Mouse (Mus musculus): ENCODE data around the gene Ssr2.
"Not testable (repeated sequence)": the region's sequence is repeated elsewhere in the genome, so short reads cannot be mapped to it uniquely, and the experiment has no call there.

Ssr2 gene

GRCm38 (mm10) chr3:88593893-88594580, 18.4 kb downstream of the Ssr2 start:
- no peak for DNase-seq (ENCODE audit: extremely low spot score, low read depth, low spot score)

- not testable (repeated sequence) for DNase-seq (ENCODE audit: extremely low spot score, low read depth, low spot score)
Observed at GRCm38 (mm10) chr3:88596547-88596946, 20.9 kb downstream of the Ssr2 start.

GRCm38 (mm10) chr3:88602466-88602865, 26.8 kb downstream of the Ssr2 start:
- DNase-seq (ENCODE audit: extremely low spot score, low read depth, low spot score) = no peak

- DNase-seq (ENCODE audit: extremely low spot score, low read depth, low spot score) = no peak
Observed at GRCm38 (mm10) chr3:88603714-88604161, 28.1 kb downstream of the Ssr2 start.

GRCm38 (mm10) chr3:88604863-88605262, 29.2 kb downstream of the Ssr2 start:
- no peak for DNase-seq (ENCODE audit: extremely low spot score, low read depth, low spot score)

- DNase-seq (ENCODE audit: extremely low spot score, low read depth, low spot score) = not testable (repeated sequence)
Observed at GRCm38 (mm10) chr3:88605666-88606065, 30.0 kb downstream of the Ssr2 start, which contains the start of gene Arhgef2. Gene Arhgef2 (plus strand): TSS chr3:88605966.

- peak; percentile 79 for DNase-seq (ENCODE audit: extremely low spot score, low read depth, low spot score)
Observed at GRCm38 (mm10) chr3:88607065-88607757, 31.5 kb downstream of the Ssr2 start.

GRCm38 (mm10) chr3:88607758-88608138, 32.1 kb downstream of the Ssr2 start:
- no peak for DNase-seq (ENCODE audit: extremely low spot score, low read depth, low spot score)

GRCm38 (mm10) chr3:88609066-88609465, 33.4 kb downstream of the Ssr2 start:
- no peak for DNase-seq (ENCODE audit: extremely low spot score, low read depth, low spot score)

- DNase-seq (ENCODE audit: extremely low spot score, low read depth, low spot score) = no peak
Observed at GRCm38 (mm10) chr3:88614418-88614817, 38.7 kb downstream of the Ssr2 start.

GRCm38 (mm10) chr3:88615117-88615516, 39.4 kb downstream of the Ssr2 start:
- no peak for DNase-seq (ENCODE audit: extremely low spot score, low read depth, low spot score)

GRCm38 (mm10) chr3:88615902-88616391, 40.3 kb downstream of the Ssr2 start:
- DNase-seq (ENCODE audit: extremely low spot score, low read depth, low spot score) = no peak

- no peak for DNase-seq (ENCODE audit: extremely low spot score, low read depth, low spot score)
Observed at GRCm38 (mm10) chr3:88616951-88617500, 41.4 kb downstream of the Ssr2 start.

GRCm38 (mm10) chr3:88618074-88618871, 42.6 kb downstream of the Ssr2 start:
- no peak for DNase-seq (ENCODE audit: extremely low spot score, low read depth, low spot score)

GRCm38 (mm10) chr3:88619113-88620097, 43.7 kb downstream of the Ssr2 start:
- DNase-seq (ENCODE audit: extremely low spot score, low read depth, low spot score) = no peak

GRCm38 (mm10) chr3:88620146-88620991, 44.7 kb downstream of the Ssr2 start:
- DNase-seq (ENCODE audit: extremely low spot score, low read depth, low spot score) = no peak

GRCm38 (mm10) chr3:88620992-88621536, 45.4 kb downstream of the Ssr2 start:
- DNase-seq (ENCODE audit: extremely low spot score, low read depth, low spot score) = no peak

GRCm38 (mm10) chr3:88621537-88622112, 45.9 kb downstream of the Ssr2 start:
- no peak for DNase-seq (ENCODE audit: extremely low spot score, low read depth, low spot score)
